Mouse (Mus musculus) stomach, postnatal 0 days (tissue): ENCODE measurements around the gene Fam104a. TPM values are rescaled to one million over a fixed set of nuclear protein-coding genes. Genes with fewer than 3 reads are reported as not detected.

Source experiments
- ATAC-seq: fragments of 200-750 bp; cut with Nextera tagmentation; 2 replicates; pipeline ENCODE4 v1.8.0; 2017; ENCODE audit not compliant: low FRiP score, low TSS enrichment
- DNase-seq: peaks from one replicate; pipeline ENCODE4 v3.0.0-alpha.2; 2016; ENCODE audit warnings: low spot score
- H3K27ac ChIP-seq: fragments of 300-500 bp; sonication (generic); replicated peaks from 2 replicates; pipeline ENCODE4 v1.5.1; 2014; ENCODE audit warnings: mild to moderate bottlenecking, control low read depth
- H3K27me3 ChIP-seq: fragments of 300-500 bp; sonication (generic); 2 replicates; pipeline ENCODE4 v1.6.1; 2014; ENCODE audit warnings: low read length; ENCODE audit not compliant: control insufficient read depth, insufficient read depth
- H3K36me3 ChIP-seq: fragments of 300-500 bp; sonication (generic); 2 replicates; pipeline ENCODE4 v1.6.1; 2014; ENCODE audit warnings: low read length, mixed read lengths; ENCODE audit not compliant: control insufficient read depth, insufficient read depth
- H3K4me1 ChIP-seq: fragments of 300-500 bp; sonication (generic); replicated peaks from 2 replicates; pipeline ENCODE4 v1.6.1; 2014; ENCODE audit warnings: antibody characterized with exemption; ENCODE audit not compliant: control insufficient read depth, insufficient read depth
- H3K4me2 ChIP-seq: fragments of 300-500 bp; sonication (generic); replicated peaks from 2 replicates; pipeline ENCODE4 v1.6.1; 2014; ENCODE audit warnings: low read depth, mild to moderate bottlenecking, control low read depth, moderate library complexity
- H3K4me3 ChIP-seq: fragments of 300-500 bp; sonication (generic); 2 replicates; pipeline ENCODE4 v1.5.1; 2014; ENCODE audit warnings: low read depth, low read length, control low read depth
- H3K9ac ChIP-seq: fragments of 300-500 bp; sonication (generic); 2 replicates; pipeline ENCODE4 v1.6.1; 2014; ENCODE audit warnings: mild to moderate bottlenecking, low read length, control low read depth, mixed read lengths
- H3K9me3 ChIP-seq: fragments of 300-500 bp; sonication (generic); 2 replicates; pipeline ENCODE4 v1.6.1; 2016; ENCODE audit warnings: low read length; ENCODE audit not compliant: control insufficient read depth
- CTCF ChIP-seq: IDR thresholded peaks from 2 replicates; pipeline ENCODE4 v1.5.1; 2016; ENCODE audit warnings: antibody characterized with exemption, low read depth, mild to moderate bottlenecking, moderate library complexity
- EP300 ChIP-seq: optimal IDR thresholded peaks from 2 replicates; pipeline ENCODE3; 2016; ENCODE audit warnings: antibody characterized with exemption
- WGBS: fragments of 180-500 bp; shearing (Covaris S2); extraction: QIAGEN DNeasy Blood & Tissue Kit; methylation state at CpG from one replicate; pipeline ENCODE4 v1.1.7; 2014; 5-methylcytosine and 5-hydroxymethylcytosine counted together
- polyA plus RNA-seq: library from polyadenylated mRNA; unstranded; fragments of >200 nt; fragmentation: Nextera tagmentation; extraction: Ambion mirVana; gene quantifications from 2 replicates; pipeline ENCODE4 v1.2.1, GENCODE M21; 2015

Gene Fam104a
- polyA plus RNA-seq, 1 experiment from 2014 or later = 34.2 TPM

DNA sequence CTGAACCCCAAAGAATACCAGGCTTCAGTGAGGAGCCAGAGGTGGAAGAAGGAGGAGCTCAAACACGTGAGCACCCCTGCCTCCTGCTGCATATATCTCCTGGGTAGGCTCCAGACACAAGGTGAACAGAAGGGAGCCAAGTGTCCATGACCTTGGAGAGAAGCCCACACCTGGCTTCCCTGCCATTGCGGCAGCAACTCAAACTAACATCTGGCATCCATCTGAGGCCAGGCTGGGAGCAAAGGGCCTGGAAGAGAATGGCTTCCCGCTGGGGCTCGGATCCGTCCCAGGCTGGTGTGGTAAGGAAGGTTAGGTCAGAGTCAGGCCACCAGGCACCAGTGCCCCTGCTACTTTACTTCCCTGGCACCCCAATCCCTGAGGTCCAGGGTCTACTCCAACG is 44.0 kb upstream of the Fam104a start:
- 55% methylated on average over 6 of the region's 6 CpGs for WGBS
- ATAC-seq = no peak
- H3K36me3 ChIP-seq = peaks cover 20% of the 10 kb centered on the region; the same call in 1 of the 2 replicates

DNA sequence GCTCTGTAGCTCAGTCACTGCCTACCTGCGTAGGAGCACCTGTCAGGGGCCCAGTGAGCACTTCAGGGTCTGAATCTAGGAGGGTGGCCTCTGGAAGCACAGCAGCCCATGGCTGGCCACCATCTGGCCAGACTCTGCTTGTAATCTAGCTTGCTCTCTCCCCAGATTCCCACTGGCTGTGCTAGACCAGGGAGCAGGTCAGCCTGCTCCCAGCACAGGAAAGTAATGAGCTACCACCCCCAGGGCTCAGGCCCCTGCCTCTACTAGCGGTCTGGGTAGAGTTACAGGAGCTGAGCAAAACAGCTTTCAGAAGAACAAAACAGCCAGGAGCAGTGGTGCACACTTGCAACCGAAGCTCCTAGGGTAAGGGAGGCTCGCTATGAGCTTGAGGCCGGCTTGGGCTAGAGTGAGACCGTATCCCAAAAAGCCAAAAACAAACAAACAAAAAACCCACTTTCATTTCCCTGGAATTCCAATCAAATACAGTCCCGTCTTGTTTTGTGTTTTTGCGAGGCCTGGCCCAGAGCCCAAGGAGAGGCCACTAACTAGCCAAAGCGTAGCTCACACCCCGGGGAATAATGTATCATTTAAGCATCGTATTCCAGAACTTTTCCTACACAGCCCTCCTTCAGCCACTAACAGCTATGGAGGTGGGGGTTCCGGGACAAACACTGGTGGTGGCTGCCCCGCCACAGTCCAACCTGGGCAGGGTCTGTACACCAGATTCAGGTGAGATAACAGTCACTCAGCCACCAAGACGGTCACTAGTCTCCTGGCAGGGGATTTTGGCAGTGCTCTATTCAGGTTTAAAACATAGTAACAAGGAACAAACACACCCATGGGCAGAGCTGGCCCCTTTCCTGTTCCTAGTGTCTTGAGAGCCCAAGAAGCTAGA is 43.3 kb upstream of the Fam104a start:
- DNase-seq = no peak
- Histone ChIP-seq H3K27ac (peak overlapping the region; percentile 19), H3K4me3 (no peak overlapping the region), H3K9ac (no peak overlapping the region), H3K4me2 (no peak overlapping the region), H3K27me3 (no peaks in the 10 kb centered on the region), H3K36me3 (peaks cover 20% of the 10 kb centered on the region; the same call in 1 of the 2 replicates), H3K9me3 (no peaks in the 10 kb centered on the region), H3K4me1 (peaks cover 9% of the 10 kb centered on the region; the same call in 1 of the 2 replicates)
- ATAC-seq = no peak
- TF ChIP-seq EP300 = no peak
- no peak for TF ChIP-seq CTCF
- 59% methylated on average over 14 of the region's 14 CpGs for WGBS

More for the DNA sequence above, 44.0 kb upstream of the Fam104a start:
- Histone ChIP-seq H3K27ac (peak overlapping the region; percentile 19; the same call in 1 of the 2 replicates), H3K4me1 (peaks cover 9% of the 10 kb centered on the region; the same call in 1 of the 2 replicates), H3K27me3 (no peaks in the 10 kb centered on the region), H3K9me3 (no peaks in the 10 kb centered on the region), H3K4me3 (no peak overlapping the region), H3K9ac (no peak overlapping the region), H3K4me2 (no peak overlapping the region)
- TF ChIP-seq CTCF (no peak), EP300 (no peak)
- DNase-seq = no peak

DNA sequence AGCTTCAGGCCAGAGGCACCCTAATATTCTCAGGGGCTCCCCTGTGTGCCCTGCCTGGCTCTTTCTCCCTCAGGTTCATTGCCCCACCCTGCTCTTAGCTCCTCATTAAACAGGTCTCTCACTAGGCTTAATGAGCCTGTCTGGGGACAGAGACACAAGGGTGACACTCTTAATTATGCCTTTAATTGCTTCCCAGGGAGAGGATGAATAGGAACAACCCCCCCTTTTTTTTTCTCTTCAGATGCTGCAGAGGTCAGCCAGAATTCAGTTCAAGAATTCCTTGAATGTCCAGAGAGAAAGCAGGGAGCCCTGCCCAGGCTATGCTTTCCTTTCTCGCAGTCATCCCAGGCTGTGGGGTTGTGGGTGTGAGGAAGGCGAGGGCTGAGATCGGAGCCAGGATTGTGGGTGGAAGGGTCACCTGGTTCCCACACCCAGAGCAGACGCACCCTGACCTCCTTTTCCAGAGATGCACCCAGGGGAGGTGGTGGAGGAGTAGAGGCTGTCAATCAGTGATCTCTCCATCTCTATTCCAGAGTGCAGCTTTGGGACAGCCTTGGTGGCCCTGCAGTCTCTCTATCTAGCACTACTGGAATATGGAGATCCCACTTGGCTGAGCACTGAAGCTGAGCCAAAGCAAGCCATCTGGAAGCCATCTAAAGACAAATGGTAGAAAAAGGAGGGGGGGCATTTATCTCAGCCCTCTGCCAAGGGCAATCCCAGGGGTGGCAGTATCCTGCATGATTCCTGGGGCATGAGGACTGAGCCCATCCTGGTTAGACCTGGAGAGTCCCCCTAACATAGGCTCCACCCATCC is 41.5 kb upstream of the Fam104a start:
- 51% methylated on average over 4 of the region's 4 CpGs for WGBS
- no peak for DNase-seq
- no peak overlapping the region for H3K9ac ChIP-seq

DNA sequence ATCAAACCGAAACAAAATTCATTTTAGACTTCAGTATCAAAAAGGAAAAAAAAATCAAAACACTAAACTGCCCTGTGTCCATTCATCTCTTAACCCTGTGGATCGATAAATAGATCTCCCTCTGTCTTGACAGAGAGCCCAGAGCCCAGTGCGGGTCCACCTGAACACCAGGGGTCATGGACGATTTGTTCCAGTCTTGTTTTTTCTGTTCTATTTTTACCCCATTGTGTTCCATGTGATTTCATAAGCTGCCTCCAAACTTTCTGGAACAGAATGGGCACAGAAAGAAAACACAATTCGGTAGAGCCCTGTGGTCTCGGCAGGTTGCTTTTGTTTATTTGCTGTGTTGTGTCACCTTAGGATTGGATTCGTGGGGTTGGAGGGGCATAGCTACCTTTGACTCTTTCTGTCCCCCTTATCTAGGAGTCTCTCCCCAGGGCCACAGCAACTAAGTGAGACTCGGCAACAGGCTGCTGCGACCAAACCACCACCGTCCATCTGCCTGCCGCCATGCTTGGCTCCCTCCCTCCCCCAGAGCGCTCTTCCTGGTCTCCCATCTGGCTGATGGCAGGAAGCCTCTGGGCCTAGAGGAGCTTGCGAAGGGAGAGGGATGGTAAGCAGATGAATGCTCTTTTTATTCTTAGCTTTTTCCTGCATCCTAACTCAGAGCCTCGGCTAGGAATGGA is 38.6 kb upstream of the Fam104a start:
- Histone ChIP-seq H3K36me3 (peaks cover 3% of the 10 kb centered on the region; the same call in 1 of the 2 replicates), H3K9me3 (no peaks in the 10 kb centered on the region), H3K27ac (peak overlapping the region; percentile 53; the same call in 1 of the 2 replicates), H3K4me3 (no peak overlapping the region), H3K4me1 (no peaks in the 10 kb centered on the region), H3K9ac (no peak overlapping the region), H3K27me3 (no peaks in the 10 kb centered on the region), H3K4me2 (no peak overlapping the region)
- DNase-seq (no peak), ATAC-seq (no peak)
- TF ChIP-seq EP300 (no peak), CTCF (no peak)
- WGBS = 54% methylated on average over 14 of the region's 14 CpGs

More for the DNA sequence above, 41.5 kb upstream of the Fam104a start:
- no peak overlapping the region for H3K4me3 ChIP-seq
- H3K36me3 ChIP-seq = peaks cover 20% of the 10 kb centered on the region; the same call in 1 of the 2 replicates
- H3K27ac ChIP-seq = peak overlapping the region; percentile 40
- peaks cover 6% of the 10 kb centered on the region; the same call in 1 of the 2 replicates for H3K4me1 ChIP-seq
- no peak overlapping the region for H3K4me2 ChIP-seq
- TF ChIP-seq CTCF (no peak), EP300 (no peak)
- H3K9me3 ChIP-seq = no peaks in the 10 kb centered on the region
- no peaks in the 10 kb centered on the region for H3K27me3 ChIP-seq
- ATAC-seq = peak; percentile 19; the same call in 1 of the 2 replicates

GRCm38 (mm10) chr11:113717767-113718424 is 33.9 kb upstream of the Fam104a start:
- Histone ChIP-seq H3K36me3 (no peaks in the 10 kb centered on the region), H3K9ac (no peak overlapping the region), H3K4me1 (no peaks in the 10 kb centered on the region), H3K27ac (no peak overlapping the region), H3K9me3 (no peaks in the 10 kb centered on the region), H3K27me3 (no peaks in the 10 kb centered on the region), H3K4me2 (no peak overlapping the region), H3K4me3 (no peak overlapping the region)
- WGBS = 52% methylated on average over 16 of the region's 16 CpGs
- ATAC-seq (no peak), DNase-seq (no peak)
- TF ChIP-seq EP300 = no peak
- no peak for TF ChIP-seq CTCF
